Mouse (Mus musculus) erythroblast, embryonic 14.5 days (primary cell): Measurements from ENCODE around the gene Gsdme. TPM values are rescaled to one million over a fixed set of nuclear protein-coding genes. Genes with fewer than 3 reads are reported as not detected.

Experiments
- H3K27me3 ChIP-seq: 2 replicates; pipeline ENCODE4 v1.6.1; 2012; ENCODE audit warnings: inconsistent platforms; ENCODE audit not compliant: control insufficient read depth
- H3K36me3 ChIP-seq: 2 replicates; pipeline ENCODE4 v1.6.1; 2012; ENCODE audit warnings: mild to moderate bottlenecking, inconsistent platforms; ENCODE audit not compliant: control insufficient read depth
- H3K4me1 ChIP-seq: 2 replicates; pipeline ENCODE4 v1.6.1; 2012; ENCODE audit warnings: inconsistent platforms; ENCODE audit not compliant: control insufficient read depth
- H3K4me3 ChIP-seq: replicated peaks from 2 replicates; pipeline ENCODE3; 2012; ENCODE audit warnings: moderate library complexity, mild to moderate bottlenecking, inconsistent platforms
- H3K9me3 ChIP-seq: 2 replicates; pipeline ENCODE4 v1.6.1; 2012; ENCODE audit warnings: low read length, inconsistent platforms, mixed read lengths; ENCODE audit not compliant: control insufficient read depth
- GATA1 ChIP-seq: IDR thresholded peaks from 2 replicates; pipeline ENCODE4 v1.6.1; 2012; ENCODE audit warnings: low read length, inconsistent platforms, mixed read lengths
- TAL1 ChIP-seq: IDR thresholded peaks from 3 replicates; pipeline ENCODE4 v1.6.1; 2012; ENCODE audit warnings: low read length, inconsistent platforms, mixed read lengths
- polyA plus RNA-seq: library from polyadenylated mRNA; stranded (reverse); fragments of >175 nt; gene quantifications from 2 replicates; pipeline ENCODE4 v1.2.3, GENCODE M21; 2012

Gsdme gene
- polyA plus RNA-seq, 1 experiment: 0.01 TPM

GRCm38 (mm10) chr6:50231288-50231687, 32.4 kb downstream of the Gsdme start:
- no peak overlapping the region for H3K4me3 ChIP-seq
- H3K36me3 ChIP-seq: no peaks in the 10 kb centered on the region
- TF ChIP-seq GATA1: no peak
- no peak for TF ChIP-seq TAL1
- no peaks in the 10 kb centered on the region for H3K9me3 ChIP-seq
- no peaks in the 10 kb centered on the region for H3K4me1 ChIP-seq
- H3K27me3 ChIP-seq: no peaks in the 10 kb centered on the region

GRCm38 (mm10) chr6:50228180-50228579, 35.5 kb downstream of the Gsdme start:
- Histone ChIP-seq H3K9me3 (no peaks in the 10 kb centered on the region), H3K36me3 (no peaks in the 10 kb centered on the region), H3K27me3 (no peaks in the 10 kb centered on the region), H3K4me1 (no peaks in the 10 kb centered on the region), H3K4me3 (no peak overlapping the region)
- no peak for TF ChIP-seq TAL1
- TF ChIP-seq GATA1: no peak

GRCm38 (mm10) chr6:50225232-50225631, 38.4 kb downstream of the Gsdme start:
- Histone ChIP-seq H3K27me3 (no peaks in the 10 kb centered on the region), H3K4me1 (no peaks in the 10 kb centered on the region), H3K4me3 (no peak overlapping the region), H3K9me3 (no peaks in the 10 kb centered on the region), H3K36me3 (no peaks in the 10 kb centered on the region)
- no peak for TF ChIP-seq TAL1
- TF ChIP-seq GATA1: no peak

- TF ChIP-seq GATA1 (no peak), TAL1 (no peak)
- no peaks in the 10 kb centered on the region for H3K27me3 ChIP-seq
Measured at GRCm38 (mm10) chr6:50223606-50224005, 40.1 kb downstream of the Gsdme start.

GRCm38 (mm10) chr6:50222986-50223385, 40.7 kb downstream of the Gsdme start:
- TF ChIP-seq TAL1: no peak
- no peak for TF ChIP-seq GATA1
- Histone ChIP-seq H3K4me3 (no peak overlapping the region), H3K36me3 (no peaks in the 10 kb centered on the region), H3K4me1 (no peaks in the 10 kb centered on the region), H3K27me3 (no peaks in the 10 kb centered on the region), H3K9me3 (no peaks in the 10 kb centered on the region)

More at GRCm38 (mm10) chr6:50223606-50224005, 40.1 kb downstream of the Gsdme start:
- H3K4me3 ChIP-seq: no peak overlapping the region
- H3K36me3 ChIP-seq: no peaks in the 10 kb centered on the region
- H3K4me1 ChIP-seq: no peaks in the 10 kb centered on the region
- H3K9me3 ChIP-seq: no peaks in the 10 kb centered on the region

GRCm38 (mm10) chr6:50222351-50222750, 41.3 kb downstream of the Gsdme start:
- no peaks in the 10 kb centered on the region for H3K9me3 ChIP-seq
- no peaks in the 10 kb centered on the region for H3K4me1 ChIP-seq
- H3K27me3 ChIP-seq: no peaks in the 10 kb centered on the region
- H3K36me3 ChIP-seq: no peaks in the 10 kb centered on the region
- no peak overlapping the region for H3K4me3 ChIP-seq
- TF ChIP-seq GATA1 (no peak), TAL1 (no peak)

- H3K9me3 ChIP-seq: no peaks in the 10 kb centered on the region
- H3K4me3 ChIP-seq: no peak overlapping the region
- no peaks in the 10 kb centered on the region for H3K27me3 ChIP-seq
- H3K4me1 ChIP-seq: no peaks in the 10 kb centered on the region
- no peaks in the 10 kb centered on the region for H3K36me3 ChIP-seq
- no peak for TF ChIP-seq GATA1
- no peak for TF ChIP-seq TAL1
Measured at GRCm38 (mm10) chr6:50220863-50221262, 42.8 kb downstream of the Gsdme start.

GRCm38 (mm10) chr6:50219066-50219465, 44.6 kb downstream of the Gsdme start:
- Histone ChIP-seq H3K9me3 (no peaks in the 10 kb centered on the region), H3K36me3 (no peaks in the 10 kb centered on the region), H3K4me3 (no peak overlapping the region), H3K27me3 (no peaks in the 10 kb centered on the region), H3K4me1 (no peaks in the 10 kb centered on the region)
- TF ChIP-seq TAL1 (no peak), GATA1 (no peak)

GRCm38 (mm10) chr6:50218628-50219027, 45.0 kb downstream of the Gsdme start:
- no peaks in the 10 kb centered on the region for H3K4me1 ChIP-seq
- no peaks in the 10 kb centered on the region for H3K27me3 ChIP-seq
- no peaks in the 10 kb centered on the region for H3K9me3 ChIP-seq
- TF ChIP-seq GATA1 (no peak), TAL1 (no peak)
- H3K4me3 ChIP-seq: no peak overlapping the region
- no peaks in the 10 kb centered on the region for H3K36me3 ChIP-seq

- no peak for TF ChIP-seq GATA1
- H3K4me3 ChIP-seq: no peak overlapping the region
- H3K27me3 ChIP-seq: no peaks in the 10 kb centered on the region
- no peaks in the 10 kb centered on the region for H3K9me3 ChIP-seq
- no peaks in the 10 kb centered on the region for H3K4me1 ChIP-seq
- no peaks in the 10 kb centered on the region for H3K36me3 ChIP-seq
Measured at GRCm38 (mm10) chr6:50215986-50216385, 47.7 kb downstream of the Gsdme start.
